Mouse (Mus musculus) bone marrow macrophage, adult 2 months (primary cell): ENCODE measurements around the gene Igsf6. TPM values are rescaled to one million over a fixed set of nuclear protein-coding genes. Genes with fewer than 3 reads are reported as not detected.

ENCODE experiments used
- H3K27ac ChIP-seq: 2 replicates; pipeline ENCODE4 v1.5.1; 2012; ENCODE audit warnings: low read depth, low read length; ENCODE audit not compliant: insufficient read depth
- H3K4me1 ChIP-seq: 2 replicates; pipeline ENCODE4 v1.6.1; 2012; ENCODE audit warnings: low read length; ENCODE audit not compliant: control insufficient read depth, insufficient read depth
- H3K4me3 ChIP-seq: 2 replicates; pipeline ENCODE4 v1.5.1; 2012; ENCODE audit warnings: mild to moderate bottlenecking, low read length, moderate library complexity; ENCODE audit not compliant: insufficient read depth
- CTCF ChIP-seq: IDR thresholded peaks from 2 replicates; pipeline ENCODE4 v1.5.1; 2012; ENCODE audit warnings: low read depth, mild to moderate bottlenecking, low read length, moderate library complexity
- POLR2A ChIP-seq: IDR thresholded peaks from 2 replicates; pipeline ENCODE4 v1.6.1; 2012; ENCODE audit warnings: mild to moderate bottlenecking, low read depth, low read length, borderline replicate concordance
- polyA plus RNA-seq: library from polyadenylated mRNA; stranded (reverse); fragments of >200 nt; gene quantifications from 2 replicates; pipeline ENCODE4 v1.2.4, GENCODE M21; 2012; ENCODE audit not compliant: missing spikeins, insufficient read depth, insufficient read length

The Igsf6 gene
- 188 and 191 TPM in 2 replicates for polyA plus RNA-seq

GRCm38 (mm10) chr7:121074281-121074680, at the start of gene Igsf6:
Igsf6 (minus strand) TSS chr7:121074572.
- H3K27ac ChIP-seq, result peak within 1 kb of the TSS; percentile 98
- H3K4me3 ChIP-seq, result peak within 1 kb of the TSS; percentile 75
- TF ChIP-seq POLR2A (peak; percentile 72; the same call in 1 of the 2 replicates), CTCF (no peak)

DNA sequence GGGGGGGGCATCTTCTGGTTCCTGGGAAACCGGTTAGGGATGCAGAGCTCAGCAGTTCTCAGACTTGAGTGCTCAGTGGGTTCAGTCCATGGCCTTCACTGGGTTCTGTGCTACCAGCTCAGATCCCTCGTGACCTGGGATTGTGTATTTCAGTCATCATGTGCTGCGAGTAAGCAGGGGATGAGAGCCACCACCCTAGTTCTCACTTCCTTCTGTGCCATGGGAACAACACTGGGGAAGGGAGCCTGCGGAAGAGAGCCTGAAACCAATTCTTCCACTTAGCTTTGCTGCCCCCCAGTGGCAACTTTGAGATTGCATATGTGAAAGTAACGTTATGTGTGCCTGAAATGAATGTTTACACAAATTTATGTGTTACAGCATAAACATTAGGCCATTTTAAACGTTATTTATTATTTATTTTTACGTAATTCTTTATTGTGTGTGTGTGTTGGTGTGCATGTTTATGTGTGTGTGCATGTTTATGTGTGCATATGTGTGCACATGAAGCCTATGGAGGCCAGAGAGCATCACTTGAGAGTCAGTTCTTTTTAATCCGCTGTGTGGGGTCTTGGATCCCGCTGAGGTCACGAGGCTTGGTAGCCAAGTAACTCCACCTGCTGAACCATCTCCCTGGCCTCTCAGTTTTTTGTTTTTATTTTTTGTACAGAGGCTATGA, 45.9 kb upstream of the Igsf6 start:
- H3K4me3 ChIP-seq, result no peak overlapping the region
- H3K27ac ChIP-seq, result peak overlapping the region; percentile 68
- H3K4me1 ChIP-seq, result peaks cover 3% of the 10 kb centered on the region
- TF ChIP-seq CTCF, result peak; percentile 42
- TF ChIP-seq POLR2A, result no peak

More at GRCm38 (mm10) chr7:121074281-121074680, at the start of gene Igsf6:
- H3K4me1 ChIP-seq, result peaks cover 44% of the 10 kb centered on the region

GRCm38 (mm10) chr7:121111762-121112161, 37.4 kb upstream of the Igsf6 start:
- no peak overlapping the region for H3K4me3 ChIP-seq

GRCm38 (mm10) chr7:121111321-121111720, 36.9 kb upstream of the Igsf6 start:
- no peak for TF ChIP-seq CTCF
- no peak for TF ChIP-seq POLR2A
- no peak overlapping the region for H3K27ac ChIP-seq
- H3K4me1 ChIP-seq, result peaks cover 10% of the 10 kb centered on the region
- no peak overlapping the region for H3K4me3 ChIP-seq

More at GRCm38 (mm10) chr7:121111762-121112161, 37.4 kb upstream of the Igsf6 start:
- TF ChIP-seq CTCF (no peak), POLR2A (no peak)
- Histone ChIP-seq H3K27ac (no peak overlapping the region), H3K4me1 (peaks cover 10% of the 10 kb centered on the region)

DNA sequence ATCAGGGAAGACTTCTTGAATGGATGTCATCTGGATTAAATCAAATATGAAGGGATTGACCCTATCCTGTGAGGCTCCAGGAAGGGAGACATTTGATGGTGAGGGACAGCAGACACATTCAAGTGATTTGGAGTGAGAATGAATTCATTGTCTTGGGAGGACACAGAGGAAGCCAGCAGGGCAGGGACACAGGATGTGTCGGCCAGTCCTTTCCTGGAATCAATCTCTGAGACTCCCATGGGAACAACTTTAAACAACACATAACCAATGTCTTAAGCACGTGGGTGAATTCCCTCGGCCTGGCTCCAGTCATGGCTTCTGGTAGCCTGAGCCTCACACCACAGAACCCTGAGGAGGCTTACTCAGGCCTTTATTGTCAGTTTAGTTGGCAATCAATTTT, 33.5 kb upstream of the Igsf6 start:
- TF ChIP-seq CTCF (no peak), POLR2A (no peak)
- Histone ChIP-seq H3K27ac (no peak overlapping the region), H3K4me3 (no peak overlapping the region), H3K4me1 (peaks cover 10% of the 10 kb centered on the region)

DNA sequence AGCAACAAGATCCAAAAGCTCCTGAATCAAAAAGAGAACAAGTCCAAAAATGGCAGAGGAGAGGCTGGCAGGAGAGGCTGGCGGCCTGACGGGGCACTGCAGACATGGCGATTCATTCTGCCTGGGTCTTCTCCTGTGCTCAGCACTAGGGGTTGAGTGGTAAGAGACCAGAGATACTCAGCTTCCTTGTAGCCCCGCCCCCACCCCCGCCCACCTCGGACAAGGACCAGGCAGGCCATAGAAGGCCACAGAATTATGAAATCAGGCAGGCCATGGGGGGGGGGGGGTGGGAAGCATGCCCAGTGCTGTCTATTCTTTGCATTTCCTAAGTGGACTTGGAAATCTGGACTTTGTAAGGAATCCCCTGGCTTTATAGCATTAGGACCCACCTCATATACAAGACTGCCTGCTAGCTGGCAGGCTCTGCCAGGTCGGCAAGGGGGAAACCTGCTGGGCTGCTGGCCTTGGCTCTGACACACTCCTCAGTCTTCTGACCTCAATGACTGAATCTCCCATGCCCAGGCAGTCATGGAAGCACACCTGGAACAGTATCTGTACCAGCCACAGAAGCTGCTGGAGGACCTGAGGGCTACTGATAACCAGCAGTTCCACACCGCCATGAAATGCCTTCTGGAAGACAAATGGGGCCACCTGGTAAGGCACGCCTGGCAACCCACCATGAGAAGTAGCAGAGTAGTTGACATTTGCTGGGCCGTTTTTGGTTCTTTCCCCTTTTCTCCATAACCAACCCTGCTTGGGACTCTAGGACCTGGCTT, 24.4 kb upstream of the Igsf6 start:
- Histone ChIP-seq H3K4me1 (no peaks in the 10 kb centered on the region; the same call in none of the 2 replicates), H3K27ac (no peak overlapping the region), H3K4me3 (no peak overlapping the region)
- TF ChIP-seq CTCF (no peak), POLR2A (no peak)

GRCm38 (mm10) chr7:121093026-121093425, 18.7 kb upstream of the Igsf6 start:
- TF ChIP-seq CTCF (no peak), POLR2A (no peak)
- H3K27ac ChIP-seq, result no peak overlapping the region
- no peaks in the 10 kb centered on the region; the same call in 1 of the 2 replicates for H3K4me1 ChIP-seq
- H3K4me3 ChIP-seq, result no peak overlapping the region

- Histone ChIP-seq H3K4me1 (peaks cover 3% of the 10 kb centered on the region), H3K27ac (no peak overlapping the region), H3K4me3 (no peak overlapping the region)
- no peak for TF ChIP-seq POLR2A
- TF ChIP-seq CTCF, result no peak
Observed at GRCm38 (mm10) chr7:121090748-121091147, 16.4 kb upstream of the Igsf6 start.

GRCm38 (mm10) chr7:121088745-121089144, 14.4 kb upstream of the Igsf6 start:
- Histone ChIP-seq H3K27ac (no peak overlapping the region), H3K4me1 (peaks cover 6% of the 10 kb centered on the region), H3K4me3 (no peak overlapping the region)
- TF ChIP-seq CTCF (peak; percentile 9; the same call in 1 of the 2 replicates), POLR2A (no peak)

DNA sequence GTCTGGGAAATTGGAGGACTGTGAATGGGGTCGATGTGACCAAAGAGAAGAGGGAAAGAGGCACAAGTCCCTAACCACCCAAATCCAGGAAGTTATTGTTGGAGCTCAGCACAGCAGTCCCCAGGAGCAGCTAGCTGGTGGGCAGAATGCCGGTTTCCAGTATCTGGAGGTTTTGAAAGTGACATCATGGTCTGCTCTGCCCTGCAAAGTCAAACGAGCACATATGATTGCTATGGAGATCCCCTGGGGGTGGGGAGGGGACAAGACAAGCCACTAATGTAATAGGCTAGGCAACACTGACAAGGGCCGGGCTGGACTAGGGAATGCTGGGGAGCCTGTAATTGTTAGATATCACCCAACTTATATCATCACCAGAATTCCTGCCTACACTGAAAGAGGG, 11.1 kb upstream of the Igsf6 start:
- Histone ChIP-seq H3K27ac (no peak overlapping the region), H3K4me1 (peaks cover 6% of the 10 kb centered on the region), H3K4me3 (no peak overlapping the region)
- no peak for TF ChIP-seq POLR2A
- TF ChIP-seq CTCF, result no peak
